In genomic region chr6:15268136-15268535, GRCm38 (mm10) we compare ENCODE assay signal across 25 mouse cellular contexts.
"Had no signal": no experiment of that assay in that cellular context is flagged by ENCODE, and none has a peak within 500 bp of the region (broad histone marks: within the 10 kb centered on the region; RNA-seq: fewer than 3 reads in every experiment).

No protein-coding gene starts in this region.

- H3K36me3 ChIP-seq: heart, embryonic 13.5 days; heart, embryonic 15.5 days; hindbrain, embryonic 13.5 days; hindbrain, embryonic 15.5 days; kidney, embryonic 15.5 days; limb, embryonic 12.5 days; liver, embryonic 13.5 days had no signal

- H3K27me3 ChIP-seq: heart, embryonic 13.5 days; heart, embryonic 15.5 days; hindbrain, embryonic 13.5 days; hindbrain, embryonic 15.5 days; kidney, embryonic 15.5 days; limb, embryonic 12.5 days; liver, embryonic 13.5 days had no signal

- DNase-seq: gastrocnemius, postnatal 14 days; gastrocnemius, postnatal 36 days; heart, adult 18-20 months; heart, postnatal 14 days; heart, postnatal 36 days; kidney, adult 11 months; kidney, adult 2 months; kidney, adult 9 months; kidney, postnatal 14 days; kidney, postnatal 36 days; layer of hippocampus, adult 9-11 months; layer of hippocampus, postnatal 36 days; left cerebral cortex, postnatal 4 days; liver; liver, embryonic 13.5 days had no signal

- H3K27ac ChIP-seq: heart, embryonic 13.5 days; heart, embryonic 15.5 days; hindbrain, embryonic 13.5 days; hindbrain, embryonic 15.5 days; kidney, embryonic 15.5 days; kidney, postnatal 0 days; limb, embryonic 12.5 days; liver, embryonic 13.5 days had no signal

- H3K4me3 ChIP-seq: heart, embryonic 13.5 days; heart, embryonic 15.5 days; hindbrain, embryonic 13.5 days; hindbrain, embryonic 15.5 days; kidney, embryonic 15.5 days; limb, embryonic 12.5 days; liver, embryonic 13.5 days had no signal

- H3K9ac ChIP-seq: heart, embryonic 13.5 days; heart, embryonic 15.5 days; hindbrain, embryonic 13.5 days; hindbrain, embryonic 15.5 days; kidney, embryonic 15.5 days; limb, embryonic 12.5 days; liver, embryonic 13.5 days had no signal

- H3K4me2 ChIP-seq: heart, embryonic 11.5 days; heart, embryonic 13.5 days; heart, embryonic 15.5 days; hindbrain, embryonic 13.5 days; hindbrain, embryonic 15.5 days; kidney, embryonic 15.5 days; limb, embryonic 12.5 days; liver, embryonic 11.5 days; liver, embryonic 13.5 days had no signal

- H3K4me1 ChIP-seq: heart, embryonic 15.5 days; hindbrain, embryonic 13.5 days; hindbrain, embryonic 15.5 days; kidney, embryonic 15.5 days; limb, embryonic 12.5 days; liver, embryonic 13.5 days had no signal

- H3K9me3 ChIP-seq: heart, embryonic 13.5 days; heart, embryonic 15.5 days; hindbrain, embryonic 13.5 days; hindbrain, embryonic 15.5 days; kidney, embryonic 15.5 days; limb, embryonic 12.5 days; liver, embryonic 13.5 days had no signal

- ATAC-seq: intestine, embryonic 16.5 days had no signal
